Mouse (Mus musculus): ENCODE measurements around the gene Rfx4.

Gene Rfx4

GRCm38 (mm10) chr10:84871285-84871684 lies 115.4 kb downstream of the Rfx4 start:
- DNase-seq (ENCODE audit: low read depth): no peak

- DNase-seq (ENCODE audit: low read depth): no peak
Observed at GRCm38 (mm10) chr10:84871921-84872320, 116.1 kb downstream of the Rfx4 start.

- no peak for DNase-seq (ENCODE audit: low read depth)
Observed at GRCm38 (mm10) chr10:84879823-84880571, 124.1 kb downstream of the Rfx4 start.

GRCm38 (mm10) chr10:84882528-84882927 lies 126.7 kb downstream of the Rfx4 start:
- no peak for DNase-seq (ENCODE audit: low read depth)

GRCm38 (mm10) chr10:84885341-84885884 lies 129.6 kb downstream of the Rfx4 start:
- DNase-seq (ENCODE audit: low read depth): no peak

- no peak for DNase-seq (ENCODE audit: low read depth)
Observed at GRCm38 (mm10) chr10:84886221-84886627, 130.4 kb downstream of the Rfx4 start.

- DNase-seq (ENCODE audit: low read depth): no peak
Observed at GRCm38 (mm10) chr10:84886785-84887184, 130.9 kb downstream of the Rfx4 start.

GRCm38 (mm10) chr10:84889096-84889846 lies 133.4 kb downstream of the Rfx4 start:
- no peak for DNase-seq (ENCODE audit: low read depth)

- DNase-seq (ENCODE audit: low read depth): no peak
Observed at GRCm38 (mm10) chr10:84895810-84896358, 140.0 kb downstream of the Rfx4 start.

GRCm38 (mm10) chr10:84896941-84897930 lies 141.4 kb downstream of the Rfx4 start:
- no peak for DNase-seq (ENCODE audit: low read depth)

- no peak for DNase-seq (ENCODE audit: low read depth)
Observed at GRCm38 (mm10) chr10:84898144-84898979, 142.5 kb downstream of the Rfx4 start.

- DNase-seq (ENCODE audit: low read depth): no peak
Observed at GRCm38 (mm10) chr10:84901676-84902075, 145.8 kb downstream of the Rfx4 start.

- DNase-seq (ENCODE audit: low read depth): no peak
Observed at GRCm38 (mm10) chr10:84902213-84902612, 146.4 kb downstream of the Rfx4 start.

- DNase-seq (ENCODE audit: low read depth): no peak
Observed at GRCm38 (mm10) chr10:84903307-84903706, 147.4 kb downstream of the Rfx4 start.

- no peak for DNase-seq (ENCODE audit: low read depth)
Observed at GRCm38 (mm10) chr10:84903742-84904141, 147.9 kb downstream of the Rfx4 start.

- DNase-seq (ENCODE audit: low read depth): no peak
Observed at GRCm38 (mm10) chr10:84906895-84907294, 151.0 kb downstream of the Rfx4 start.

- DNase-seq (ENCODE audit: low read depth): no peak
Observed at GRCm38 (mm10) chr10:84908006-84908405, 152.1 kb downstream of the Rfx4 start.

GRCm38 (mm10) chr10:84908471-84908870 lies 152.6 kb downstream of the Rfx4 start:
- DNase-seq (ENCODE audit: low read depth): no peak

- no peak for DNase-seq (ENCODE audit: low read depth)
Observed at GRCm38 (mm10) chr10:84909021-84909801, 153.3 kb downstream of the Rfx4 start.

GRCm38 (mm10) chr10:84910194-84910593 lies 154.3 kb downstream of the Rfx4 start:
- DNase-seq (ENCODE audit: low read depth): no peak
